Mouse (Mus musculus): ENCODE data around the gene Lyrm4.

DNA sequence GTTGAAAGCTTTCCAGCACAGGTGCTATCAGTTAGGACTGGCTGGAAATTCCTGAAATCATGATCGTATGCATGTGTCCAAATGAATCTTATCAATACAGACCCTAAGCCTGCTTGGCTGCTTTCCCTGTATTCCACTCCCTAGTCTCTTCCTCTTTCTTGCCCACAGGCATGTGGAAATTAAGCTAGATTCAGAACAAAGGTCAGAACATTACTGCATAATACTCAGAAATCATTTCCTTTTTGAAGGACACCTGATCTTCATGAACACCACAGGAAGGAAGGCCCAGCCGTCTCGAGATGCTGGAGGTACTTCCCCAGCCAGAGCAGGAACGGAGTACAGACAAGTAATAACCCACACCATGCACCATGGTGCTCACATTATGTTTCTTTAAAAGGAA is 29.2 kb downstream of the Lyrm4 start:
- TF ChIP-seq CTCF (IDR thresholded peaks at IDR 0.05; ENCODE audit: insufficient read depth, low read length) (no peak), POLR2A (IDR thresholded peaks at IDR 0.05; ENCODE audit: borderline replicate concordance, extremely low read depth, low read depth, low read length) (no peak)
